Mouse (Mus musculus) ovary, postnatal 10 days (tissue): ENCODE results near the gene Stab1.

ENCODE experiments used
- DNase-seq: peaks from one replicate; pipeline ENCODE4 v3.0.0; 2022; ENCODE audit warnings: low spot score

Gene Stab1

DNA sequence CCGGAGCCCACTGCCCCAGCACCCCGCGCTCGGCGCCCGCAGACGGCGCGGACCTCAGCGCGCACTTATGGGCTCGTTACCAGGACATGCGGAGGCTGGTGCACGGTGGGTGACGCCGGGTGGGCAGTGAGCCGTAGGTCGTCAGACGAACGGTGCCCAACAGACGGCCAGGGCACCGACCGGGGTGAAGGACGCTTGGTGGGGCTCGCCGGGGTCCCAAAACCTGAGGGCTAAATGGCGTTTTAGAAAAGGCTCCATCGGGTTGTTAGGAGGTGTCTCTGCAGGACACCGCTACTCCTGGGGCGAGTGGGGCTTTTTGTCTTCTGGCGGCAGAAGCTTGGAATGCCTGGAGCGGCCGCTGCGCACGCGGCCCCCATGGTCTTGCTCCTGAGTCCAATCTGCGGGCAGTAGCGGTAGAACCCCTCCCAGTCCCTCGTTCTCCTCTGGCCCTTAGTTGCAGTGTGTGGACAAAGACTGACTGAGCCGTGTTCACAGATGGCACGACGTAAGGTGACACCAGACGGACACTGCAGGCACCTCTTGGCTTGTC lies 37.1 kb downstream of the Stab1 start:
- DNase-seq = no peak

DNA sequence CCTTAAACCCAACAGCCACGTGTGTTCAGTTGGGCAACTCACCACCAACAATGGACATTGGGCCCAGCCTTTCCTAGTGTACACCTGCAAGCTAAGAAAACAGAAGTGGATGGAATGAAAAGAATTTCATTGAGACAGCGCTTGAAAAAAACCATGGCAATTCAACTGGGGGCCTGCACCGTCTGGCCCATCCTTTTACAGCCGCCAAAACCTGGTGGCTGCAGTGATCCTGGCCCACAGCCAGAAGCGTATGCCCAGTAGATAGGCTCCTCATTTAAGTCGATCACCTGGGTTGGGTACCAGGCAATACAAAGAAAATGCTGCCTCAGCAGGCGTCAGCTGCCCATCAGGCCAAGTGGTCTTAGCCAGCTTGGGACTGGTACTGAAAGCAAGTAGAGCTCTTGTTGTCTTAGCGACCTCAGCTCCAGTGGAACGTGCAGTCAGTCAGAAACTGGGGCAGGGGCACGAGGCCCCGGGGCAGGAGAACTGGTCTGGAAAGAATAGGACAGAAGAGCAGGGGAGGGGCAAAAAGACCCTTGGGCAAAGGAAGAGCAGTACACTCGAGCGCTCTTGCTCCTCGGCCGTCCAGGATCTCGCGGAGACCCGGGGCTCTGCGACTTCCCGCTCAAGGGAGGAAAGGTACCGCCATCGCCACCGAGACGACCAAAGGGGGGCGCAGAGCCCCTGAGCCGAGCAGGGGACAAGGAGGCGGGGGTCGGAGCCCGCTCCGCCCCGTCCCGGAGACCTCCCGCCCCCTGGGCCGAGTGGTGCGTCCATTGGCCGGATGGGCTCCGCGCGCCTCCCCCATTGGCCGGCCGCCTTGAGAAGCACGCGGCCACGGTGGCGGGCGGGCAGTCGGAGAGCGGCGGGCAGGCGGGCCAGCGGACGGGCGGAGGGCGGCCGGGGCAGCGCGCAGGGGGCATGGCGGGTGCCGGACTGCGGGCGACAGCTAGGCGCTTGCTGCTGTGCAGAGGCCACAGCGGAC lies 37.9 kb downstream of the Stab1 start, which contains the start of gene Nt5dc2:
Gene Nt5dc2, plus strand, starts transcription at position 818 of the 985 bp plus-strand sequence.
- peak; percentile 74 for DNase-seq

DNA sequence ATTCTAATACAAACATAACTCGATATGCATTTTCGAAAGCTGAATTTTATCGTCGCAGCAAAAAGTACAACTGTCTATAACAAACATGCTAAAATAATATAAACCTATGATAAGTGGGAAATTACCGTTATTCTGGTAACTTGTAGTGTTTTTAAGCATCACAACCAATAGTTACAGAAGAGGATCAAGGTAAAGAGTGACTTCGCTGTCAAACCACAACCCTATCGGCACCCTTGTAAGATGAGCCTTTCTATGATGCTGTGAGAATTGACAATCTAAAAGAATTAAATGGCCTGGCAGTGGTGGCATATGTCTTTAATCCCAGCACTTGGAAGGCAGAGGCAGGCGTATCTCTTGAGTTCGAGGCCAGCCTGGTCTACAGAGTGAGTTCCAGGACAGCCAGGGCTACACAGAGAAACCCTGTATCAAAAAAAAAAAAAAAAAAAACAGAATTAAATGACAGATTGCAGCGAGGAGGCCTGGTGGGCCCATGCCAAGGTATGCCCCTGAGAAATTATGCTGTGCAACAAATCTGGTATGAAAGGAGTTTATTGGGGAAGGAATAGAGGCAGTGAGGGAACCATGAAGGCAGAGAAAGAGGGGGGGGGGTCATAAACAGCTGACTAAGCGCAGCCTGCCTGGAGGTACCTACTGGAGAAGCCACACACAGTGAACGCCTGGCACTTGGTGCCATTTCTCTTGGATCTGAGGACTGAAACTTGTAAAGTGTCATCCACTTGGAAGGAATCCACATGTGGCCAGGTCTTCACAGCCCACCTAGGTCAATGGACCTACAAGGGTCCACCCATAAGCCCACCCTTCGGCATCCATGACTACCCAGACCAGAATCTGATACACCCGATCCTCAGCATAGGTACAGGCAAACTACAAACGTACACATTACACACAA lies 38.9 kb downstream of the Stab1 start:
- DNase-seq = no peak

DNA sequence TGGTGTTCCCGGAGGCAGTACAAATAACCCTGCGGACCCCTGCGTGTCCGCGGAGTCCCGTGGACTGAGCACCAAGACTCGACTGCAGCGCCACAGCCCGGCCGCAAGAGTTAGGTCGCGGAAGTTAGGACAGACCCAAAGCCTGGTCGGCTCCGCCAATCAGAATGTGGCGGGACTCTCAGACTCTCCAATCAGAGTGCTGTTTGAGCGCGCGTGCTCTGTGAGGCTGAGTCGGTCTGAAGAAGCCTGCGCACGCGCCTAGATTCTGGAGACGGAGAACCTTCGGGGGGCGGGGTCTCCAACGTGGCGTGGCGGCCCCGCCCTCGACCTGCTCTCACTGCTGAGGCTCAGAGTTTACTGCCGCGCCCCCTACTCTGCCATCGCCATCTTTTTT lies 39.6 kb downstream of the Stab1 start, which contains the start of gene Smim4:
Gene Smim4, minus strand, starts transcription at position 131 of the 394 bp plus-strand sequence.
- peak; percentile 82 for DNase-seq

DNA sequence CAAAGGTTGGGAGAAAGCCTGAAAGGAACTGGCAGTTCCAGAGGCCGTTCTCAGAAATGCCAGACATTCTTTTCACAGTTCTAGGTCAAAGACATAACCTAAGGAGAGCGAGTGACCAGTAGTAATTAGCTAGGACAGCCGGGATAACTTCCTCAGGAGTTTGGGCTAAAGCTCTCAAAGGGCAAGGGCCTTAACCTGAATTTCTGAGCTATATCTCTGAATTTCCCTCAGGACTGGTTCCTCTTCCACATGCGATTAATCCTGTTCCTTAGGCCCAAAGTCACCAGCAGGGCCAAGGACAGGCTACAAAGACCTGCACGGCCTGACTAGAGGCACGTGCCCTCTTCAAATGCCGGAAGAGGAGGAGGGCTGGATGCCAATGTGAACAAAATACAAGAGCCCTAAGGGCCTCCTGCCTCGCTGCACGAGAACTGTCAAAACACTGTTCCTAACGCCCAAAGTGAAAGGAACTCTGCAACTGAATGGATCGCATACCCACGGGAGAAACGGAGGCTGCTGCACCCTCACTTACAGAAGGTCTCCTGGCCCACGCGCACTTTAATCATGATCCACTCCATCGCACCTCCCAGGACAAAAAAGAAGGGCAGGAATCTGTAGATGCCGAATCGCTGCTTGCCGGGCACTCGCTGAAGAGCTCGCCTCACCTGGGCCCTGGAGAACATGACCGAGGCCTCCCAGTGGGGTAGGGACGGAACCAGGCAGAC lies 40.2 kb downstream of the Stab1 start:
- DNase-seq = no peak

DNA sequence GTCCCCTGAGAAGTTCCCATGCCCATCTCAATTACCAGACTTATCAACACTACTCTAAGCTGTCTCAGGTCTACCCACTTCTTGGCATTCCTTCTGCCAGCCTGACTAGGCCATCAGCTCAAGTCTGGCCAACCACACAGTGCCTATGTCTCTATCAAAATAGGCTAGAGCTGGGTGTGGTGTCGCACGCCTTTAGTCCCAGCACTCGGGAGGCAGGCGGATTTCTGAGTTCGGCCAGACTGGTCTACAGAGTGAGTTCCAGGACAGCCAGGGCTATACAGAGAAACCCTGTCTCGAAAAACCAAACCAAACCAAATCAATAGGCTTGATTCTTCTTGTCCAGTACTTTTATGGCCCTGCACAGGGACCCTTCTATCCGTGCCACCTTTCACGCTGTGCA lies 41.6 kb downstream of the Stab1 start:
- no peak for DNase-seq

DNA sequence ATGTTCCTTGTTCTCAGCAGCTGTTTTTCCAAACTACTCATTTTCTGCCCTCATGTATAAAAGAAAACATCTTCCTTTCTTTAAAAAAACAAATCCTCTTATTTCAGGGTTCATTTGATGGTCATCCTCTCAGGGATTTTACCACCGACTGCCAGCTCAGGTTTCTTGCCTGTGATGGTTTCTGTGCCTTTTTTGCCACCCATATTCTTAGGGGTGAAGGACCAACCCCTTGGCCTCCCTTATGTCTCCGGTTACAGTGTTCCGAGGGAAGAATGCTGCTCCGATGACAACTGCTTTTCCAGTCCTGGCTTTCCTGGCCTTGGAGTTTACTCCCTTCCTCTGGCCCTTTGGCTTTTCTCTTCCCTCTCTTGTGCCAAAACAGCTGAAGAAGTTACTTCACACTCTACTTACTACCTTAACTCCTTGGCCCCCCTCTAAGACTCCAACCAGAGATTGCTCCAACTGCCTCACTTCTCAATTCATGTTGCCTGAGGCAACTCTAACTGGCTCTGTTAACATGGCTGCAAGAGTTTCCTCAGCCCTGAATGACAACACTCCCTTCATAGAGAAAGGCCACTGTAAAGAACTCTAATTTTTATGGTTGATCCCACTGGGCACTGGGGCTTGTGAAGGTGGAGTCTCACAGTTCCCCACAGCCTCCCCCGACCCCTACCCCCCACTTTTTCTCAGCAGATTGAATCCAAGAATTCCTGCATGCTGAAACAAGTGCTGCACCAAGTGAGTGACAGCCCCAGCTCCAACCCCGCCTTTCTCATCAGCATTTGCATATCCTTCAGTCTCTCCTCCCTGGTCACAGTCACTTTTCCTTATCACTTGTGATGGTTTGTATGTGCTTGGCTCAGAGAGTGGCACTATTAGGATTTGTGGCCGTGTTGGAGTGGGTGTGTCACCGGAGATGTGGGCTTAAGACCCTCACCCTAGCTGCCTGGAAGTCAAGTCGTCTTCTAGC lies 43.0 kb downstream of the Stab1 start:
- no peak for DNase-seq

DNA sequence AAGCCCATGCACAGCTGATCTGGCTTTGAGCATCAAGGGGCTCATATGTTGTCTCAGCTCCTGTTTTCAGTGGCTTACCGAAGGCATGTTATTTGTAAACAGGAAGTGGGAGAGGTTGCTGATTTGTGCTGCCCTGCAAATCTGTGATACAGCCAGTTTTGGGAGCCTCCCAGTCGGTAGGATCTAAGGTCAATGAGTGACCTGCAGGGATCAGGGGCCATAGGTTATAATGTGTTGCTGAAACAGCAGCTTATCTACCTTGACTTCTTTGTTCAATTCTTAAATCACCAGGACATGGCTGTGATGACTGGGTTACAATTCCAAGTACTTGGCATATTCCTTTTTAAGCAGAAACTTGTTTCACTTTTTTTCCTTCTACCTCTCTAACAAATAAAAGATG lies 52.9 kb downstream of the Stab1 start:
- no peak for DNase-seq

DNA sequence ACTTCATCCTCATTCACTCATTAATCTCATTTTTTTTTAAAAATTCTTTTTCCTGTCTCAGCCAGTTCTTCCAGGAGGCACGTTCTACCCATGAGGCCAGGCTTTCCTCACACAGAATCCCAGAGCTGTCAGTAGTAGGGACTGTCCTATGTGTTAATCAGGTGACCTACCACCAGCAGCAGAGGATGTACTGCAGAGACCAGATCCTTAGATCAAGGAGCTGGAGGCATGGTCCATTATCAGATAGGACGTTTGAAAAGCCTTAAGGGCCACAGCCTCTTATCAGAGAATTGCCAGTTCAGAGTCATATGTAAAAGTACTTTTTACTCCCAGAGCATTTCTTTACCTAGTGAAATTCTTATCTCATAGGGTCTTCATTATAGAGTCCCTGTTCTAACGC lies 54.4 kb downstream of the Stab1 start:
- DNase-seq = no peak

DNA sequence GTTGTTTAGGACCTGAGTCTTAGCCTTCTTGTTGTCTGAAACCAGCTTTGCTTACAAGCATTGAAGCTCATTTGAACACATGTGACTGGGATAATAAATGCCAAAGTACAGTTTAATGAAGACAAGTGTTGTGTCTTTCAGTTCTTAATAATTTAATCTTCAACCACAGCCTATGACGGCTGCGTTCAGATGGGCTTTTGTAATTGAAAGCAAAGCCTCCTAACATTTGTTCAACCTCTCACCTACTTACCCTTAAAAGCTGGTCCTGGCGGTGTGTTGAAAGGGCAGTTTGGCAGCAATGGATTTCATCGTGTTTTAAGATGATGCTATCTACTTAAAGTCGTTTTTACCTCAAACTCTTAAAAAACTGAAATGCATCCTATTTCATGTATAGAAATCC lies 56.3 kb downstream of the Stab1 start:
- DNase-seq = no peak

DNA sequence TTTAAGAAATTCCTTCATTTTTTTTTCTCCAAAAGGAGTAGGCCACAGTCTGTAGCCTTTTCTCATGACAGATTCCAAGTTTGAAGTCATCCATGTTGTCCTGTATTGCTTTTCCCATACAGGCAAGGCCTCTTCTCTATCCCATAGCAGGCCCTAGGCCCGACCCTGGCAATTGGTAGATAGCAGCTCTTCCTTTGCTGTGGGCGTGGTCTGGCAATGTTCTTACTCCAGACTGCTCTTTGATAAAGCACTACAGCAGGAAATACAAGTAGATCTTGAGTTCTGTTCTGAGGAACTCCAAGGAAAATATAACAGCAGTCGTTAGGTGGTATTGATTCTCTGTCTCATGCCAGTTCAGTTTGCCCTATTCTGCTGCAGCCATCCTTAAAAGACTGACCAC lies 57.8 kb downstream of the Stab1 start:
- no peak for DNase-seq

DNA sequence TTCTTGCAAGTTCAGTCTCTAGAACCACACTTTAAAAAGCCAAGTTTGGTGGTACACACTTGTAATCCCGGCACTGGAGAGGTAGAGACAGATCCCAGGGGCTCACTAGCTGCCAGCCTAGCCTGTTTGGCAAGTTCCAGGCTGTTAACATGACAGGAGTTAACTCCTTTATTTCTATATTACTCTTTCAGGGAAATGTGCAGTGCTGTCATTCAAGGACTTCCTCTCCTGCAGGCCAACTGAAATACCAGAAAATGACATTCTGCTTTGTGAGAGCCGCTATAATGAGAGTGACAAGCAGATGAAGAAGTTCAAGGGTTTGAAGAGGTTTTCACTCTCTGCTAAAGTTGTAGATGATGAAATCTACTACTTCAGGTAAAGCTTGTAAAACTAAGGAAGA lies 63.3 kb downstream of the Stab1 start:
- DNase-seq = no peak

DNA sequence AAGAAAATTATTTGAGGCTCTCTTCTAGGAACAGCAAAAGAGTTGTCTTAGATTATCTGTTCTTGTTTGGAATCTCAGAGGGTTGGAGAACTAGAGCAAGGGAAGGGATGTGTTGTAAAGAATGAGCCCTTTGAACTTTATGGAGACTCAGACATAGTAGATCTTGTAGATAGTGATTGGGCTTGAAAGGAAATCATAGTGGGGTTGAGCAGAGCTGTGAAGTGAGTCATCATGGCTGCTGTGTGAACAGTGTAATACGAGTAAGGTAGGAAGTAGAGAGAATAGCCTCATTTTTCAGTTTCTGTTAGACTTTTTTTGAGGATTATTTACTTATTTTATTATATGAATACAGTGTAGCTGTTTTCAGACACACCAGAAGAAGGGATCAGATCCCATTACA lies 78.5 kb downstream of the Stab1 start:
- DNase-seq = no peak
